Mouse (Mus musculus) left cerebral cortex, postnatal 10 days (tissue): Measurements from ENCODE around the gene Fggy. TPM values are rescaled to one million over a fixed set of nuclear protein-coding genes. Genes with fewer than 3 reads are reported as not detected.

ENCODE experiments used
- DNase-seq, 2 experiments: peaks; one replicate each; pipeline ENCODE4 v3.0.0; 2021 to 2022; ENCODE audit warnings: low spot score in 2 of 2, mixed read lengths in 1 of 2; ENCODE audit errors: extremely low spot score in 1 of 2
- intact Hi-C: fragments of 180-260 bp; cut with DNase I; formaldehyde crosslinking; loops from one replicate; pipeline ENCODE4 v1.15.1; 2025
- total RNA-seq, 2 experiments: library from RNA; stranded (reverse); gene quantifications; 2 replicates each; pipeline ENCODE4 v1.2.3; 2021

Gene Fggy
- total RNA-seq, 2 experiments from 2014 or later, result 11.1 to 20.4 TPM

DNA sequence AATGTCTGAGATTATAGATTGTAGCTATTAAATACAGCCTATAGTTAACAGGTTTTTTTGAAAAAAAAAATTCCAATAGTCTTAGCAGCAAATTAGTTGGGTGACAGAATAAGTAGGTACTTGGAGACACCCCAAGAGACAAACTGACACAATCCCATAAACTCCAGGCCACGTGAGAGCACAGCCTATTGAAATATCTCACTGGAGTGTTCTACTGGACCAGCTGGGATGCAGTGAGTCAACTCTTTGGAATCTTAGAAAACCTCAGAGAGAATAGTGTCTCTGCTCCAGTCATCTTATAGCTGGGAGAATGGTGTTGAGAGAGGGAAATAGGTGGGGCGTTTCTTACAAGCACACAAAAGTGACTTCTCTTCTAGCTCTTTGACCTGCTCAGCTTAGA, 238.0 kb downstream of the Fggy start:
- no peak for DNase-seq
- intact Hi-C loops, result no loop called here

DNA sequence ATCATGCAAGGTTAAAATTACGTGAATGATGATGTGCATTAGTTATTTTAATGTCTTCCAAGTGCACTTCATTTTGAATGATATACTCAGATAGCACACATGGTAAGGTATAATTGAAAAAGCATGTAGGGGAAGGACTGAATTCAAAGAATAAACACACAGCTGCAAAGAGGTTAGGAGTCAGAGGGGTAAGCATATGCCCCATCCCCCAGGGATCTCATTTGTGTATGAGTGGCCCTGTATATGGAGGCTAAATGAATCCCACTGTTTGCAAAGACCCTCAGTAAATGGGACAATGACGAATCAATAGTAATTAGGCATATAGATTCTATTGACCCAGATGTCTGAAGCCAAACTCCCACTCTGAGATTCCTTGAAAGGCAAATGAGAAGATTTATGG, 262.3 kb downstream of the Fggy start:
- intact Hi-C loops, result no loop called here
- no peak for DNase-seq

DNA sequence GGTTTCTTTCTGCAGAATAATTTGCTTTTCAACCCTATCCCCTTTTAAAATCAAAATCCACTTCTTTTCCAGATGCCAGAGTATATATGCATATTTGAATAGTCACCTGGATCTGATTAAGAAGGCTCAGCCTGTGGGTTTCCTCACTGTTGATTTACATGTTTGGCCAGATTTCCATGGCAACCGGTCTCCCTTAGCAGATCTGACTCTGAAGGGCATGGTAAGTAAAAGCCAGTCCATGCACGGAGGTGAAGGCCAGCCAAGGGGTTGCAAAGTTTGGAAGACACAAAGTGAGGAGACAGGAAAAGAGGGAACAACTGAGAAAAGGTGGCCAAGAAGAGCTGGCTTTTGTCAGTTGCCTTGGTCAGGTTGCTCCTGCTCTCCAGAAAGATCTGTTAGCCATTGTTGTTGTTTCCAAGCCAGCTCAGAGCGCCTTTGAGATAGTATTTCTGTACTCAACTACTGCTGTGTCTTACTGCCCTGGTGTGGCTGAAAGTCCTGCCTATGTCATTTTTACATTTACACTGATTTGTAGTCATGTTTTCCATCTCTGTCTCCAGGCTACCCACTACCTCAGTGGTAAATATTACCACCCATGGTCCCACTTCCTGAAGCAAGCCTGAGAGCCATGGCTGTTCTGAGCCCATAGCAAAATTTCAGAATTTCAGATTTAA, 264.7 kb downstream of the Fggy start:
- no peak for DNase-seq
- intact Hi-C loops, result no loop called here

DNA sequence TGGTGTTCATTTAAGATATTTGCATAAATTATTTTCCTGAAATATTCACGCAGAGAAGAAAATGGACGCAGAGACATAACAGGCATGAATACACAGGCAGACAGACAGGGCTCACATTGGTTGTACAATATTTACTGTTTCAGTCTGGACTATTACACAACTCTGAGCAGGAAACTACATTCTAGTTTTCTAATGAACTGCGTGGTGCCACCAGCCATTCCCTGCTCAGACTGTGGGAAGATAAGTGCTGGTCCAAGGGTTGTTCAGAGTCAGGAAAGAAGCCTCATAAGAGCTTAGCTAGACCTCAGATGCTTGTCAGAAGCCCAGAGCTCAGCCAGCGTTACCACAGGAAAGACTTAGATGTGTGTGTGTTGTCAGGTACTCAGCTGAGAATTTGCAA, 270.9 kb downstream of the Fggy start:
- no peak for DNase-seq
- intact Hi-C loops, result no loop called here

DNA sequence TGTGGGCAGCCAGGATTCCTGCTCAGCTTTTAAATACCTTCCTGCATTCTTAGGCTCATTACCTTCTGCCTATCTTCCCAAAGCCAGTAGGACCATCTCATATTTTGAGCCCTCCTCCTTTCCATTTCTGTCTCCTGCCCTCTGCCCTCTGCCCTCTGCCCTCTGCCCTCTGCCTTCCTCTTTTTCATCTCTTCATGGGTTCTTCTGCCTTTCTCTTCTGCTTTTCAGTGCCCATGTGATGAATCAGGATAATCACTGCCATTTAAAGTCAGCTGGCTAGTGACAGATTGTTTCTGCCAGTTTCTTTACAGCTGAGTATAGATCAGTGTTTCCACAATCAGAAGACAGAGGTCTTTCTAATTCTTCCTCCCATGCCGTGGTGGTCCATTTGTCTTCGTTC, 273.0 kb downstream of the Fggy start:
- DNase-seq, result no peak
- intact Hi-C loops, result no loop called here

DNA sequence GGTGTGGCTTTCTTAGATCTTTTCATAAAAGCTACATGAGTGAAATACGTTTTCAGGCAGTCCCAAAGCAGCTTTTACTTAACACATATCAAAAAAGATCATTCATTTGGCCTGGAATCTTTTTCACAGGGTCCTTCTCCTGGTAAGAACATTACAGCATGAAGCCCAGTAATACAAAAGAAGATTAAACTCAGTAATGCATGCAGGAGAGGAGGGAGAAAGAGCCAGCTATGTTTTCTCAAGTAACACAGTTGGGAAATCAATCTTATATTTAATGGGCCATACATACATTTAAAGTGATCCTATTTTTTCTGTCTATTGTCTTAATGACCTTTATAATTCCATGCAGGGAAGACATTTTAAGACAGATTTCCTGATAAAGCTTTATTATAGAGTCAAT, 282.6 kb downstream of the Fggy start:
- no peak for DNase-seq
- intact Hi-C loops, result no loop called here

DNA sequence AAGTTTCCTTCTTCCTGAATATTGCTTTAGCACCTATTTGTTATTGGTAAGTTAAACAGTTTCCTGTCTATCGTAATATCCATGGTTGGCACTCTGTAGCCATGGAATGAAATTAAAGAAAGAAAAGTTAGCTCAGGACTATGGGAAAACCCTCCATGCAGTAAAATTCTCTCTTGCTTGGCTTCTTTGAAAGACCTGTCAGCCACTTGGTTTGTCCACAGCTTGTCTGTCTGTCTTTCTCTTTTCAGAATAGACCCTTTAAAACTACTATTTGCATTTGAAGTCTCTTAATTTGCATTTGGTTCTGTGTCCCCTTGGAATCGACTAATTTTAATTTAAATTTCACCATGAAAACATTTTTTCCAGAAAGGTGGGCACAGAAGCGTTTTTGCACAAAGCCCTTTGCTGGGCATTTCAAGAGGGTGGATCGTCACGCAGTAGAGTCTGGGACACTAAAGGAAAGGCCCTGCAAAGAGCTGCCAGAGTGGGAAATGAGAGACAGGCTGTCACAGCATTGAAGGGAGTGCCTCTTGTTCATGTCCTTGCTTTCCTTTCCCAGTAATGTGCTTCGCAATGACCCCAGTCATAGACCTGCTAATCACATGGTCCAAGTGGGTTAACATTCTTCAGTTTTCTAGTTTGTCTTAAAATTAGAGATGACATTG, 283.2 kb downstream of the Fggy start:
- intact Hi-C loops, result no loop called here
- no peak for DNase-seq

DNA sequence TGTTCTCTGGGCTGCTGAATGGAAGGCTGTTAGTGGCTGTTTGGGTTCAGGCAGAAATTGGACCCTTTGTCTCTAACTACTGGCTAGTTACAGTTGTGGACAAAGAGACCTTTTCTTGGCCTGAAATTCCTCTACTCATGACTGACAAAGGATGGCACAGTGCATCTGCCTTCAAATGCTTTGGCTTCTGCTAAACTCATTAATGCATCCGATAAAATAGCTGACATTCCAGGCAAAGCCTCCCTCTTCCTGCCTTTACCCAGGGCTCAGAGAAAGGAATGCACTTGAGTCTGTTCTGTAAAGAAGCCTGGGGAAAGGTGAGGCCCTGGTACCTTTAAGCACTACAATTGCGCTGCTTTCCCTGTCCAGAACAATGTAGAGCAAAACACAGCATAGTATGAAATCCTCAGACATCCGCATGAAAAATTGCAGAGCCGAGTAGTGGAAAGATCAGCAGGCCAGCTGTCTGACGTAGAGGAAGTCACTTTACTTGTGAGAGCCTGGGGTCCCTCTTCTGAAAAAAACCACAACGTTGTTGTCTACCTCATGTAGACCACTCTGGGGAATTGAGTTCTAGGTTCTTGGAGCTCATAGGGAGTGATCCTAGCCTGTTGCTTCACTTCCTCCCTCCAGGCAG, 288.8 kb downstream of the Fggy start:
- no peak for DNase-seq
- intact Hi-C loops, result no loop called here

DNA sequence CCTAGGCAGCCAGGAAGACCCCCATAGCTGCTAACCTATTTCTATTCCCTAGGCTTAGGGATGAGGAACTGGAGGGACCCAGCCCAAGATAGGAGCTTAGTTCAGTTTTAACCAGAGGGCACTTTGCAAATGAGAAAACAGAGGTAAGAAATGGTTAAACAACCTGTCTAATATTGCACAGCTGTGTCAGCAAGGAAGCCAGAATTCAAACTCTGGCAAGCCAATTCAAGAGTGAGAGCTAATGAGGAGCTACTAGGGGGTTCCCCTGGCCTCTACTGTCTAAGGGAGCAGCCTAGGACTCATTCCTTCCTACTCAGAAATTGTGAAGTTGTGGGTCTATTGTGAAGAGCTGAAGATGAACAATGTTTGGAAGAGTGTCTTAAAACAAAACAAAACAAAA, 289.9 kb downstream of the Fggy start:
- intact Hi-C loops, result no loop called here

DNA sequence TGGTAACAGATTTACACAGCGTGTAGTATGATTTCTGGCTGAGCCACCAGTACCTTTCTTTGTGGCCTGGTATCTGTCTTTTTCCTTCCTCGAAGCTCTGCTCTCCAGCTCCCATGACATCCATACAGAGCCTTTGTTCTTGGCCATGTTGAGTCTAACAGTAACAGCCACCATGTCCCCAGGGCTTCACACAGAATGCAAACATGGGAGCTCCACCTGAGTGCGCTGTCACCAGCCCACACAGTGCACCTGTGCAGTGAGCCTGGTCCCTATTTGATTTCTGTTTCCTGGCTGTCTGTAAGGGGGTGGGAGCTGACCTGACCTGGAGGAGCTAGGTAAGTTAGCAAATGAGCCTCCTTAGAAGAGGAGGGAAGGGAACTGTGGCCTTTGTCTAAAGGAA, 290.4 kb downstream of the Fggy start:
- intact Hi-C loops, result no loop called here
- DNase-seq, result no peak

More for the DNA sequence above, 289.9 kb downstream of the Fggy start:
- no peak for DNase-seq

DNA sequence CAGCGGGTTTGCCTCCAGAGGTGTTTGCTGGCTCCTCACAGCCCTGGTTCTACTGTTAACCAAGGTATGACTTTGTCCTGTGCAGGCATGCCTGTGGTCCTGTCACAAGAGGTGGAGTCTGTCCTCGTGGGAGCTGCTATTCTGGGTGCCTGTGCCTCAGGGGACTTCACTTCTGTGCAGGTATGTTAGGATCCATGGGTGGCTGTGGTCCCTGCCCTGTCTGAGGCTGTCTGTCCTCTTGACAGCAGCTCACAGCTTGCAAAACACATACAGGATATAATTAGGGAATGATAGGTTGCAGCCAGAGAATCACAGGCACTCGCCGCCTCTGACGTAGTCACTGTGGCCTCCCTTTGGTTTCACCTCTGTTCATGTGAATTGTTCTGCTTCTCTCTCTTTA, 292.2 kb downstream of the Fggy start:
- DNase-seq, result no peak
- intact Hi-C loops, result no loop called here

DNA sequence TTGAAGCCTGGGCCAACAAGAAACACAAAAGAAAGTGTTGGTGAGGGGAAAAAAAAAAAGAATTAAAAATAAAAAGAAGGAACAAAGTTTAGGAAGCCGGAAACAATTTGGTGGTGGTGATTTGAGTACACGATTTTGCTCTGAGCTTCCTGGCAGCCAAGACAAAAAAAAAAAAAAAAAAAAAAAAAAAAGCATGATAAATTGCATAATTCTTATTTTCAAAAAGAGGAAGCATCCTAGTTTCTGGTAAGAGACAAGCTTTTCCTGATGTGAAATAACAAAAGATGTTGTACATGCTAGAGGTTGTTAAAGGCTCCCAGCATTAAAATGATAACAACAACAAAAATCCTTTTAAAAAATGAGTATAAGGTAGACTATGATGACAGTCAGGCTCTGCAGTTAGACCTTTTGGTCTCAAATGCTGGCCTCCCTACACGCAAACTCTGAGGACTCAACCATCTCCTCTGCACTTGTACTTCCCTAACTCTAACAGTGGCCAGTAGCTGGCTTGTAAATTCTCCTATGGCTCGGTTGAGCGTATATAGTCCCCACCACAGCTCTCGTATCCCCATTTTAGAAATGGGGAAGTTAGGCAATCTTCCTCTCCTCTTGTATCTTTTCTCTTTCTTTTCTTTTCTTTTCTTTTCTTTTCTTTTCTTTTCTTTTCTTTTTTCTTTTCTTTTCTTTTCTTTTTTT, 292.9 kb downstream of the Fggy start:
- intact Hi-C loops, result no loop called here
- DNase-seq, result no peak

DNA sequence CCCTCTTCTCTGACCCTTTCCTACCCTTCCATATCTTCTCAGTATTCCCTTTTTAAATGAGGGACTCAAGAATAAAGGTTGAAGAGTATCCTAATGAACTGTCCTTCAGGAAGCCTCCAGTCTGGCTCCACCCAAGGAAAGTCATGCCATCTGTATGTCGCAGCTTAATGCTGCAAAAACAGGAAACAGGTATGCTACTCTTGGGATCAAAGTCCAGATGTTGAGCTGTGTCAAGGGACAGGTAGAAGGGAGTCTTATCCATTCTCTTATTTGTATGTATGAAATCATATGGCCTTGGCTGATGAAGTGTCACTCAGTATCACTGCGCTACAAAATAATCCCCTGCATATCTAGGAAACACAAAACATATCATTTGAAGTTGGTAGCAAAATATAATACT, 294.9 kb downstream of the Fggy start:
- DNase-seq, result no peak
- intact Hi-C loops, result no loop called here

DNA sequence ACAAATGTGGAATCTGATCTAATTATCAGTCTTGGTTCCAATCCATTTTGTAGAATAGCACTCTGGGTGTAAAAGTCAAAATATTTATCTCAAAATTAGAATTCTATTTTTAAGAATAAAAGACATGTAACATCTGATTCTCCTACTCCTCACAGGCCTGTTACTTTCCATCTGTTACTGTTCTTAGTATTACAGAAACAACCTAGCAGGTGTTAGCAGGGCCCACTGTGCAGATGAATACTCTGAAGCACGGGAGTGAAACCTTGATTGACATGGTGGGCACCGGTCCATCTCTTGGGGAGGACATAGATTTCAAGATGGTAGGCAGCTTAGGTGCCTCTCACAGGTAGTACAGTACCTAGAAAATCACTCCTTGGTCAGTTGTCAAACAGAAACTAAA, 298.7 kb downstream of the Fggy start:
- intact Hi-C loops, result no loop called here
- DNase-seq, result no peak

DNA sequence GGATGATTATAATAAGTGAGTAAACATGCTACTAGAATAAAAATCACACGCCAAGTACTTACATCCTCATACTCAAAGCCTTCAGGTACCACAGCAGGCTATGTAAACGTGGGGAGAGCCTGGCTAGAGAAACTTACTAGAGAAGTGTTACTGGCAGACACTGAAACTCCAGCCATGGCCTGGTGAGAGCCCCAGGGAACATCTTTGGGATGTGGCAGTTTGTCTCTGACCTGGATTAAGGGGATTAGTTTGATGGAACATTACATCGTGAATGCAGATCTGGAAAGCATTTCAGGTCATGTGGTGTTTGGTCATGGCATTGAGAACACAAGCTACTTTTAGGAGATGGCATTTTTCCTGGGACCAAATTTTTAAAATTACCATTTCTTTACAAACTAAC, 303.3 kb downstream of the Fggy start:
- intact Hi-C loops, result loop anchor here (5.0 kb wide), 1 partner anchor 303 kb away; the partner anchor contains the start of gene Fggy
- DNase-seq, result no peak

DNA sequence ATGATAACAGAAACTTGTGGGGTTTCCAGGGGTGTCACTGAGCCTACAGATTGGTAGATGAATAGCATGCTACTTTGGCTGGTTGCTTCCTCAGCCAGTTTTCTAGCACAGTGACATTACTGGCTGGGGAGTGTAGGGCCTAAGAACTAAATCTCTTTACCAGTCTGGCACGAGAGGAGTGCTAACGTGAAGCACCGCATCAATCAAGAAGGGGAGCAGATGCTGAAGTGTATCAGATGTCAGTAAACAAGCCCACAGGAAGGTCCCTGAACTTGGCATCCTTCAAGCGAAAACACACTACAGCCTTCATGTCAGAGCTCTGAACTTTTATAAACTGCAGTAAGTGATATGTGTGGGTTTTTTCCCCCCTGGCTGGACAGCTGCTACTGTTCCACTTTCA, 303.8 kb downstream of the Fggy start:
- DNase-seq, result no peak
- intact Hi-C loops, result loop anchor here (5.0 kb wide), 1 partner anchor 304 kb away; the partner anchor contains the start of gene Fggy

DNA sequence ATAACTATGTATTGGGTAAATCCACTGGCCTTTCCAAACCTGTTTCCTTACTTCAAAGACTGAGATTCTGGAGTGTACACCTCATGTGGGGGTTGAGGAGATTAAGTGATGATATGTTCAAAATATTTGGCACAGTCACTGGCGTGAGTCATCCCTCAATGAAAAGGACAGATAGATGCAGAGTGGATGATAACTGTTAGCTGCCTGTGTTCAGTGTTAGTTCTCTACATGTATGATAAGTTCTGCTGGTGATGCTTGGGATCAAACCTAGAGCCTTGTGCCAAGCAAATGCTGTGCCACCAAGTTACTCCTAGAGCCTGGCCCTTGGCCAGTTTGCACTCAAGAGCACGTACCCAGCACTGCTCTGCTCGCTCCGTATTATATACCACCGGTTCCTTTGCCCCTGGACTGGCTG, 304.4 kb downstream of the Fggy start:
- intact Hi-C loops, result loop anchor here (5.0 kb wide), 1 partner anchor 304 kb away; the partner anchor contains the start of gene Fggy
- DNase-seq, result no peak

DNA sequence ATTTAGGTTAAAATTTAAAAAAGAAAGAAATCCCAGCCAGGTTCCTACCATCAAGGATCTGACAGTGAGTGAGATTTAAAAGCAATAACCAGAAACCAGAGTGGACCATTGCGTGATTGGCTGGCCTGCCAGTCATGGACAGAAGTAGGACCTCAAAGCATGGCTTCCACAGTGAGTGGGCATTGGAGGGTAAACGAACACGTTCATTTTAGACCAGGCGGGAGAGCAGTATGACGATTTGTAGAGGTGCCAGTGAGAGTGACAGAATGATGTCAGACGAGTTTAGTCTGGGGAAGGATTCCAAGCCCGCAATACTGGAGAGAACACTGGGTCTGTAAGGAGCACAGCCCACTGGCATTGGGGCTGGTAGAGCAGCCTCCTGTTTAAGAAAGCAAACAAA, 305.0 kb downstream of the Fggy start:
- intact Hi-C loops, result loop anchor here (5.0 kb wide), 1 partner anchor 305 kb away; the partner anchor contains the start of gene Fggy
- DNase-seq, result no peak

DNA sequence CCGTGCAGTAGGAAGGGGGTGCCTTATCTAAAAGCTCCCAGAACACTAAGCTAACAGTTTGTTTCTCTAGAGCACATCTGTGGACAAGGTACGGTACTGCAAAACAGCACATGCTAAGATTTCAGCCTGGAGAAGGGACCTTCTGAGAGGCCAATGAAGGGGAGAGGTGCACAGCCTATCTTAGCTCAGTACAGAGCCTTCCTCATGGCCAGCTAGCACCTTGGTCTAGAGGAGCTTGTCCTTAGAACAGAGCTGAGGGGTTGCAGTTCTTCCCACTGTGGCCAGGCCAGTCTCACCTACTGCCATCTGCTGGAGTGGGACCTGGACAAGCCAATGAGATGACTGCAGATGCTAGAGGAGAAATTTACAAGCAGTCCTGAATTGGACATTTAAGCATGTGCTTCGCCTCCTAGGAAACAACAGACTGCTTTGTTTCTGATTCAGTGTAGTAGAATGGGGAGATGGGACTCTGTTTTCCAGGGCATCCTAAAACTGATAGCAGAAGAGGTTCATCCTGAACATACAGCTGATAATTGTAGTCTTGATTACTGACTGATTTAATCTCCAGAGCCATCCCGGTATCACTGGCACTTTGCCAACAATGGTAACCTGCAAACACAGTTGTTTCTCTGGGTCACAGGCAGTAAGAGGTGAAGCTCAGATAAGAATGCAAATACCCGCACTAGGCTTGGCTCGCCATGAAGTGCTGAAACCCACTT, 305.6 kb downstream of the Fggy start:
- intact Hi-C loops, result loop anchor here (5.0 kb wide), 1 partner anchor 306 kb away; the partner anchor contains the start of gene Fggy
- peak in 1 of 2 experiments; percentile 25 for DNase-seq
